Mouse (Mus musculus) kidney, embryonic 14.5 days (tissue): ENCODE data around the gene Trim14. TPM values are rescaled to one million over a fixed set of nuclear protein-coding genes. Genes with fewer than 3 reads are reported as not detected.

Experiments used
- ATAC-seq: fragments of 200-750 bp; cut with Nextera tagmentation; 2 replicates; pipeline ENCODE4 v1.8.0; 2017; ENCODE audit warnings: moderate number of reproducible peaks, mild to moderate bottlenecking, moderate TSS enrichment, moderate library complexity; ENCODE audit not compliant: low FRiP score, low TSS enrichment
- H3K27ac ChIP-seq: fragments of 300-500 bp; sonication (generic); 2 replicates; pipeline ENCODE4 v1.5.1; 2014; ENCODE audit warnings: low read depth, mild to moderate bottlenecking, low read length, moderate library complexity, mixed read lengths
- H3K27me3 ChIP-seq: fragments of 300-500 bp; sonication (generic); 2 replicates; pipeline ENCODE4 v1.6.1; 2014; ENCODE audit warnings: mild to moderate bottlenecking, low read length; ENCODE audit not compliant: control insufficient read depth, insufficient read depth
- H3K36me3 ChIP-seq: fragments of 300-500 bp; sonication (generic); 2 replicates; pipeline ENCODE4 v1.6.1; 2014; ENCODE audit warnings: low read length, mixed read lengths; ENCODE audit not compliant: control insufficient read depth, insufficient read depth
- H3K4me1 ChIP-seq: fragments of 300-500 bp; sonication (generic); 2 replicates; pipeline ENCODE4 v1.6.1; 2014; ENCODE audit warnings: low read length, mixed read lengths; ENCODE audit not compliant: control insufficient read depth, insufficient read depth
- H3K4me2 ChIP-seq: fragments of 300-500 bp; sonication (generic); replicated peaks from 2 replicates; pipeline ENCODE4 v1.6.1; 2014; ENCODE audit warnings: low read depth, mild to moderate bottlenecking, low read length
- H3K4me3 ChIP-seq: fragments of 300-500 bp; sonication (generic); 2 replicates; pipeline ENCODE4 v1.5.1; 2014; ENCODE audit warnings: mild to moderate bottlenecking, low read length
- H3K9ac ChIP-seq: fragments of 300-500 bp; sonication (generic); 2 replicates; pipeline ENCODE4 v1.6.1; 2014; ENCODE audit warnings: low read depth, mild to moderate bottlenecking, low read length, moderate library complexity
- H3K9me3 ChIP-seq: fragments of 300-500 bp; sonication (generic); 2 replicates; pipeline ENCODE4 v1.6.1; 2016; ENCODE audit warnings: low read length; ENCODE audit not compliant: control insufficient read depth
- WGBS: fragments of 180-500 bp; shearing (Covaris S2); extraction: QIAGEN DNeasy Blood & Tissue Kit; methylation state at CpG from one replicate; pipeline ENCODE4 v1.1.7; 2014; 5-methylcytosine and 5-hydroxymethylcytosine counted together
- polyA plus RNA-seq: library from polyadenylated mRNA; unstranded; fragments of >200 nt; fragmentation: Nextera tagmentation; extraction: Ambion mirVana; gene quantifications from 2 replicates; pipeline ENCODE4 v1.2.1, GENCODE M21; 2014

Trim14 gene
- polyA plus RNA-seq, 1 experiment from 2014 or later: 1.4 TPM

DNA sequence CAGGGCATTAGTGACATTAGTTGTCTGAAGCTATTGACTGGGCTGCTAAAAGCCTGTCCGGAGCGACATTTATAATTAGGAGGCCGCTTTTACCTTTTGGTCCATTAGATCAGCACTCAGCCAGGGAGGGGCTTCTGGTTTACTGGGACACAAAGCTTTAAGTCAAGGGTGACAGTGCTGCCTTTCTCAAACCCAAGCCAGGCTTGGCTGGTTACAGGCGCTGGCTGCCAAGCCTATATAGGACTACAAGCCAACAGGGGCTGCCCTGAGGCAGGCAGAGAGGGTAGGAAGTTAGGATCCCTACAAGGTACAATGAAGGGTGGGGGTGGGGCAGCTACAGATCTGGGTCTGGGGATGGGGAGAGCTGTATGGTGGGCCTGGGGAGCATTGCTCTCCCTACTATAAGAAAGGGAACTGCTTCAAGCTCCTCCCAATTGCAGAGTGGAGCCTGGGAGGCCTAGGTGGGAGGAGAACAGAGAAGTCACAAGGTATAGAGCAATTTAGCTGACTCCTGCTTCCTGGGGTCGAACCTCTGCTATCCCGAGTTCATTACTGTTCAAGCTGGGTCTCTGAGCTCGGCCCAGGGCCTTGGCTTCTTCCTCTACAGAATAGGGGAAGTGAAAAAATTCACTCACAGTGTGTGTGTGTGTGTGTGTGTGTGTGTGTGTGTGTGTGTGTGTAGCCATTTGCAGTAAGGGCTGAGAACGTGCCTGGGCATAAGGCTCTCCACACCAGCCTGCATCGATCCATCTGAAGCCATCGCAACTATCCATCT, 18.5 kb upstream of the Trim14 start:
- WGBS: 66% methylated on average over 10 of the region's 10 CpGs
- Histone ChIP-seq H3K4me2 (no peak overlapping the region), H3K27ac (no peak overlapping the region), H3K4me3 (no peak overlapping the region), H3K9ac (no peak overlapping the region), H3K9me3 (no peaks in the 10 kb centered on the region), H3K4me1 (0 out of 2 replicates have a peak, but pooled peaks cover 7% of the 10 kb centered on the region), H3K36me3 (no peaks in the 10 kb centered on the region), H3K27me3 (no peaks in the 10 kb centered on the region)
- no peak for ATAC-seq

DNA sequence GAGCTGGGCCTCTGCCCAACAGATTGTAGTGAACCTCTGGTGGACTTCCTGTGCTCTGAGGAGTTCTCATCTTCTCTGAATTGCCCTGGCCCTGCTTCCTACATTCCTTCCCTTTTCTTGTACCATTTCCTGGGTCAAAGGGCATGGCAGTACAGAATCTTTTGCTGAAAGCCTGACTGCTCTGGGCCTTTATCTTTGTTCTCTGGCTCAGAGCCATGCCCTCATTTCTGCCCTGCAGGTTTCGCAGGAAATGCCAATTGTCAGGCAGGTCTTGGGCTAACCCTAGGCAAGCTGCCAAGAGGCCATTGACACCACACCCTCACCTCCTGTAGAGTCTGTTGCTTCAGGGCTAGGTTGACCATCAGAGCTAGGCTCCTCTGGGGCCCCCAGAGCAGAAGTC, 17.9 kb upstream of the Trim14 start:
- 59% methylated on average over 1 of the region's 1 CpGs for WGBS
- no peak overlapping the region for H3K9ac ChIP-seq
- no peak overlapping the region for H3K4me3 ChIP-seq
- H3K27me3 ChIP-seq: no peaks in the 10 kb centered on the region
- H3K4me2 ChIP-seq: no peak overlapping the region
- H3K4me1 ChIP-seq: 0 out of 2 replicates have a peak, but pooled peaks cover 7% of the 10 kb centered on the region
- no peak for ATAC-seq
- H3K27ac ChIP-seq: no peak overlapping the region
- no peaks in the 10 kb centered on the region for H3K9me3 ChIP-seq
- H3K36me3 ChIP-seq: no peaks in the 10 kb centered on the region

GRCm38 (mm10) chr4:46550406-46550805, 14.5 kb upstream of the Trim14 start:
- Histone ChIP-seq H3K9ac (no peak overlapping the region), H3K4me2 (no peak overlapping the region), H3K9me3 (no peaks in the 10 kb centered on the region), H3K36me3 (no peaks in the 10 kb centered on the region), H3K27ac (no peak overlapping the region), H3K27me3 (no peaks in the 10 kb centered on the region), H3K4me3 (no peak overlapping the region), H3K4me1 (0 out of 2 replicates have a peak, but pooled peaks cover 7% of the 10 kb centered on the region)
- WGBS: 73% methylated on average over 8 of the region's 8 CpGs
- ATAC-seq: no peak

- H3K9me3 ChIP-seq: no peaks in the 10 kb centered on the region
- no peak overlapping the region for H3K4me2 ChIP-seq
- no peak overlapping the region for H3K9ac ChIP-seq
- no peaks in the 10 kb centered on the region for H3K27me3 ChIP-seq
- H3K4me1 ChIP-seq: 0 out of 2 replicates have a peak, but pooled peaks cover 7% of the 10 kb centered on the region
- H3K27ac ChIP-seq: no peak overlapping the region
- H3K4me3 ChIP-seq: no peak overlapping the region
- WGBS: 85% methylated on average over 9 of the region's 10 CpGs
- H3K36me3 ChIP-seq: no peaks in the 10 kb centered on the region
- ATAC-seq: no peak
Observed at GRCm38 (mm10) chr4:46549979-46550378, 14.0 kb upstream of the Trim14 start.

DNA sequence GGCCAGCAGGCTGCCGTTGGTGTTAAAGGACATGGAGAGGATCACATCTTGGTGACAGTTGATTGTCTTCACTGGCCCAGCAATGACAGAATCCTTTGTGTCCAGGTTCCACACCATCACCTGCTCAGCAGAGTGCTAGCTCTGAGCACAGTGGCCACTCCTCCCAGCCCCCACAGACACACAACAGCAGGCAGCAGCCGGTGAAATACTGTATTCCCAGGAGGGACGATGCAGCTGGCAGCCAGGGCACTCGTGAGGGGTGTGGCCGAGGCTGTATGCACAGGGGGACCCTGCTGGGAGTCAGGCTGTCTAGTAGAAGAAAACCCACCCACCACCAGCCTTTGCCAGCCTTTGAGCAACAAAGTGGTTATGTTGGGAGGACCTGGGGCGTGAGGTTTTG, 10.8 kb upstream of the Trim14 start:
- Histone ChIP-seq H3K4me3 (no peak overlapping the region), H3K9me3 (no peaks in the 10 kb centered on the region), H3K36me3 (no peaks in the 10 kb centered on the region), H3K9ac (no peak overlapping the region), H3K27me3 (no peaks in the 10 kb centered on the region), H3K4me1 (no peaks in the 10 kb centered on the region), H3K4me2 (no peak overlapping the region), H3K27ac (no peak overlapping the region)
- 43% methylated on average over 6 of the region's 6 CpGs for WGBS
- ATAC-seq: no peak

DNA sequence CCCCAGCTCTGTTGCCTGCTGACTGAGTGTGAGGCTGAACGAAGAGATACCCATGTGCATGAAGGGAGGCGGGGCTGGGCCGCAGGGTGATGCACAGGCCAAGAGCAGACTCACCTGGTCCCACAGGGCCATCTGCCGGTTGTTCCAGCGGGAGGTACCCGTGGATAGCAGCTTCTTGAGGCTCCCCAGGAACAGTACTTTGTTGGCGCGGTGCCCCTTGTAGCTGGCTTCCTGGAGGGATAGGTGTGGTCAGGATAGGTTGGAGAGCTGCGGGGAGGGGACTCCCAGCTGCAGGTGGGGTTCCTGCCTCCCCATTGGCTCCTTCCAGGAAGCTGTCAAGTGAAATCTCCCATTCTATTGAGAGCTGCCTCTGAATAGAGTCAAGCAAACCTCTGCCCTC, 9.6 kb upstream of the Trim14 start:
- 8% methylated on average over 9 of the region's 9 CpGs for WGBS

GRCm38 (mm10) chr4:46544313-46544712, 8.4 kb upstream of the Trim14 start:
- Histone ChIP-seq H3K9ac (no peak overlapping the region), H3K27me3 (no peaks in the 10 kb centered on the region), H3K27ac (no peak overlapping the region), H3K4me1 (no peaks in the 10 kb centered on the region), H3K4me2 (no peak overlapping the region), H3K9me3 (no peaks in the 10 kb centered on the region), H3K4me3 (no peak overlapping the region), H3K36me3 (no peaks in the 10 kb centered on the region)
- 31% methylated on average over 1 of the region's 1 CpGs for WGBS
- ATAC-seq: no peak

More for the DNA sequence above, 9.6 kb upstream of the Trim14 start:
- Histone ChIP-seq H3K9me3 (no peaks in the 10 kb centered on the region), H3K36me3 (no peaks in the 10 kb centered on the region), H3K27ac (no peak overlapping the region), H3K4me3 (no peak overlapping the region), H3K9ac (no peak overlapping the region), H3K4me1 (no peaks in the 10 kb centered on the region), H3K27me3 (no peaks in the 10 kb centered on the region), H3K4me2 (no peak overlapping the region)
- ATAC-seq: peak; percentile 25; the same call in 1 of the 2 replicates

GRCm38 (mm10) chr4:46543366-46544050, 7.6 kb upstream of the Trim14 start:
- no peak overlapping the region for H3K27ac ChIP-seq
- no peak overlapping the region for H3K9ac ChIP-seq
- H3K4me2 ChIP-seq: no peak overlapping the region
- ATAC-seq: no peak
- no peaks in the 10 kb centered on the region for H3K27me3 ChIP-seq
- no peaks in the 10 kb centered on the region for H3K36me3 ChIP-seq
- WGBS: 90% methylated on average over 13 of the region's 13 CpGs
- H3K4me1 ChIP-seq: no peaks in the 10 kb centered on the region
- H3K4me3 ChIP-seq: no peak overlapping the region
- no peaks in the 10 kb centered on the region for H3K9me3 ChIP-seq

DNA sequence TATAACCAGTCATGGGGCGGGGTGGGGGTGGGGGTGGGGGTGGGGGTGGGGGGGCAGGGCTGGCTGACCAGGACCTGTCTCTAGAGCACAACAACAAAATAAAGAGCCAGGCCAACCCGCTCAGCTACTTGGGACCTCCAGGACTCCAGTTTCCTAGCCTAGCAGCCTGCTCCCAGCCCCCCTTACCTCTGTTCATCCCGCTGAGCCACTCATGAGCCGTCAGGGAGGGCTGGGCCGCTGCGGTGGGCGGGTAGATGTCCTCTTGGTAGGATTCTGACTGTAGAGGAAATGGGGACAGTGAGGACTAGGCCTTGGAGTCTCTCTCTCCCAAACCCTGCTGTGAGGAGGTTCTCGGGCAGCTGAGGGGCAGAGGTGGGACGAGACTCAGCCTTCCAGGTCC, 5.8 kb upstream of the Trim14 start:
- Histone ChIP-seq H3K4me3 (no peak overlapping the region), H3K27me3 (no peaks in the 10 kb centered on the region), H3K4me2 (no peak overlapping the region), H3K9me3 (no peaks in the 10 kb centered on the region), H3K4me1 (no peaks in the 10 kb centered on the region), H3K36me3 (no peaks in the 10 kb centered on the region), H3K9ac (no peak overlapping the region), H3K27ac (no peak overlapping the region)
- WGBS: 60% methylated on average over 9 of the region's 9 CpGs
- ATAC-seq: no peak
